Mouse (Mus musculus) heart, postnatal 0 days (tissue): ENCODE results near the gene Pigk. TPM values are rescaled to one million over a fixed set of nuclear protein-coding genes. Genes with fewer than 3 reads are reported as not detected.
"Not testable (repeated sequence)": the region's sequence is repeated elsewhere in the genome, so short reads cannot be mapped to it uniquely, and the experiment has no call there.

Source experiments
- ATAC-seq: fragments of 200-750 bp; cut with Nextera tagmentation; 2 replicates; pipeline ENCODE4 v1.8.0; 2017; ENCODE audit warnings: low read depth, moderate number of reproducible peaks, moderate library complexity; ENCODE audit not compliant: insufficient read depth
- DNase-seq: peaks from one replicate; pipeline ENCODE4 v3.0.0-alpha.2; 2016; ENCODE audit warnings: low spot score
- H3K27ac ChIP-seq: fragments of 300-500 bp; sonication (generic); 2 replicates; pipeline ENCODE4 v1.5.1; 2014; ENCODE audit warnings: low read depth, mild to moderate bottlenecking
- H3K27me3 ChIP-seq: fragments of 300-500 bp; sonication (generic); 2 replicates; pipeline ENCODE4 v1.6.1; 2014; ENCODE audit warnings: low read length, mixed read lengths; ENCODE audit not compliant: control insufficient read depth, insufficient read depth
- H3K36me3 ChIP-seq: fragments of 300-500 bp; sonication (generic); replicated peaks from 2 replicates; pipeline ENCODE4 v1.6.1; 2014; ENCODE audit warnings: low read length, mixed read lengths; ENCODE audit not compliant: control insufficient read depth, insufficient read depth
- H3K4me1 ChIP-seq: fragments of 300-500 bp; sonication (generic); 2 replicates; pipeline ENCODE4 v1.6.1; 2014; ENCODE audit warnings: antibody characterized with exemption; ENCODE audit not compliant: control insufficient read depth, insufficient read depth
- H3K4me2 ChIP-seq: fragments of 300-500 bp; sonication (generic); 2 replicates; pipeline ENCODE4 v1.6.1; 2014; ENCODE audit warnings: low read depth, mild to moderate bottlenecking, low read length, moderate library complexity
- H3K4me3 ChIP-seq: fragments of 300-500 bp; sonication (generic); 2 replicates; pipeline ENCODE4 v1.5.1; 2014; ENCODE audit warnings: low read depth, low read length
- H3K9ac ChIP-seq: fragments of 300-500 bp; sonication (generic); replicated peaks from 2 replicates; pipeline ENCODE4 v1.6.1; 2014; ENCODE audit warnings: low read depth, low read length, mixed read lengths
- H3K9me3 ChIP-seq: fragments of 300-500 bp; sonication (generic); replicated peaks from 2 replicates; pipeline ENCODE4 v1.6.1; 2016; ENCODE audit warnings: low read length; ENCODE audit not compliant: control insufficient read depth
- CTCF ChIP-seq: IDR thresholded peaks from 2 replicates; pipeline ENCODE4 v1.5.1; 2016; ENCODE audit warnings: antibody characterized with exemption, control low read depth, low read depth
- EP300 ChIP-seq: IDR thresholded peaks from 2 replicates; pipeline ENCODE4 v1.6.1; 2016; ENCODE audit warnings: antibody characterized with exemption, low read depth
- WGBS: fragments of 180-500 bp; shearing (Covaris S2); extraction: QIAGEN DNeasy Blood & Tissue Kit; methylation state at CpG from one replicate; pipeline ENCODE4 v1.1.7; 2014; 5-methylcytosine and 5-hydroxymethylcytosine counted together
- polyA plus RNA-seq: library from polyadenylated mRNA; unstranded; fragments of >200 nt; fragmentation: Nextera tagmentation; extraction: Ambion mirVana; gene quantifications from 2 replicates; pipeline ENCODE4 v1.2.1, GENCODE M21; 2015
- total RNA-seq: library from RNA; depleted of rRNA; stranded (reverse); fragments of >200 nt; gene quantifications from 2 replicates; pipeline ENCODE4 v1.2.3, GENCODE M21; 2014; ENCODE audit warnings: low replicate concordance

The Pigk gene
- total and polyA plus RNA-seq, 2 experiments from 2014 or later, result 17.8 to 28.4 TPM

GRCm38 (mm10) chr3:152699261-152699660, 14.6 kb upstream of the Pigk start:
- Histone ChIP-seq H3K4me2 (no peak overlapping the region), H3K27ac (no peak overlapping the region), H3K36me3 (no peaks in the 10 kb centered on the region), H3K9ac (no peak overlapping the region), H3K9me3 (no peaks in the 10 kb centered on the region), H3K4me3 (no peak overlapping the region), H3K27me3 (no peaks in the 10 kb centered on the region), H3K4me1 (no peaks in the 10 kb centered on the region)
- DNase-seq (no peak), ATAC-seq (no peak)
- TF ChIP-seq EP300, result no peak
- no peak for TF ChIP-seq CTCF
- 47% methylated on average over 8 of the region's 8 CpGs for WGBS

- not testable (repeated sequence) for H3K9ac ChIP-seq, ATAC-seq, H3K4me1 ChIP-seq, H3K4me2 ChIP-seq, H3K27ac ChIP-seq, H3K9me3 ChIP-seq, H3K4me3 ChIP-seq, H3K36me3 ChIP-seq, H3K27me3 ChIP-seq
- 91% methylated on average over 8 of the region's 8 CpGs for WGBS
- peak; percentile 46 for DNase-seq
Measured at GRCm38 (mm10) chr3:152701536-152701935, 12.4 kb upstream of the Pigk start.

- H3K4me2 ChIP-seq, result no peak overlapping the region
- H3K9ac ChIP-seq, result no peak overlapping the region
- no peaks in the 10 kb centered on the region for H3K4me1 ChIP-seq
- WGBS, result 57% methylated on average over 8 of the region's 8 CpGs
- no peaks in the 10 kb centered on the region for H3K9me3 ChIP-seq
- DNase-seq (no peak), ATAC-seq (no peak)
- no peaks in the 10 kb centered on the region for H3K27me3 ChIP-seq
- no peak overlapping the region for H3K4me3 ChIP-seq
- no peak overlapping the region for H3K27ac ChIP-seq
- H3K36me3 ChIP-seq, result no peaks in the 10 kb centered on the region
- TF ChIP-seq EP300 (no peak), CTCF (no peak)
Measured at GRCm38 (mm10) chr3:152702274-152702843, 11.5 kb upstream of the Pigk start.

- DNase-seq, result no peak
- no peak overlapping the region for H3K4me3 ChIP-seq
- no peak for TF ChIP-seq EP300
- no peak for TF ChIP-seq CTCF
- ATAC-seq, result no peak
- H3K9ac ChIP-seq, result no peak overlapping the region
- no peak overlapping the region for H3K4me2 ChIP-seq
- H3K4me1 ChIP-seq, result no peaks in the 10 kb centered on the region
- H3K27me3 ChIP-seq, result no peaks in the 10 kb centered on the region
- WGBS, result 67% methylated on average over 5 of the region's 5 CpGs
- no peaks in the 10 kb centered on the region for H3K9me3 ChIP-seq
- no peaks in the 10 kb centered on the region for H3K36me3 ChIP-seq
- H3K27ac ChIP-seq, result no peak overlapping the region
Measured at GRCm38 (mm10) chr3:152705826-152706225, 8.1 kb upstream of the Pigk start.

GRCm38 (mm10) chr3:152706901-152707300, 7.0 kb upstream of the Pigk start:
- no peak overlapping the region for H3K27ac ChIP-seq
- DNase-seq (no peak), ATAC-seq (no peak)
- H3K9ac ChIP-seq, result no peak overlapping the region
- H3K4me3 ChIP-seq, result no peak overlapping the region
- H3K27me3 ChIP-seq, result no peaks in the 10 kb centered on the region
- no peaks in the 10 kb centered on the region for H3K4me1 ChIP-seq
- no peak overlapping the region for H3K4me2 ChIP-seq
- WGBS, result 75% methylated on average over 2 of the region's 2 CpGs
- H3K9me3 ChIP-seq, result no peaks in the 10 kb centered on the region
- TF ChIP-seq CTCF, result no peak
- TF ChIP-seq EP300, result no peak
- H3K36me3 ChIP-seq, result no peaks in the 10 kb centered on the region

- no peaks in the 10 kb centered on the region for H3K36me3 ChIP-seq
- ATAC-seq (no peak), DNase-seq (no peak)
- no peak overlapping the region for H3K4me2 ChIP-seq
- no peaks in the 10 kb centered on the region for H3K27me3 ChIP-seq
- WGBS, result 78% methylated on average over 5 of the region's 5 CpGs
- H3K27ac ChIP-seq, result no peak overlapping the region
- H3K9ac ChIP-seq, result no peak overlapping the region
- TF ChIP-seq EP300 (no peak), CTCF (no peak)
- no peak overlapping the region for H3K4me3 ChIP-seq
- H3K9me3 ChIP-seq, result no peaks in the 10 kb centered on the region
- H3K4me1 ChIP-seq, result no peaks in the 10 kb centered on the region
Measured at GRCm38 (mm10) chr3:152707321-152707823, 6.5 kb upstream of the Pigk start.
